Mouse (Mus musculus): Measurements from ENCODE around the gene Zfp804b.

GRCm38 (mm10) chr5:6983993-6984392 lies 360.6 kb downstream of the Zfp804b start:
- TF ChIP-seq USF1 (IDR thresholded peaks at IDR 0.05; ENCODE audit: low read depth) (no peak), CTCF (IDR thresholded peaks at IDR 0.05; ENCODE audit: control insufficient read depth, insufficient read depth, insufficient read length) (no peak), CEBPB (IDR thresholded peaks at IDR 0.05; ENCODE audit: low read depth) (no peak), MYOG (IDR thresholded peaks at IDR 0.05; ENCODE audit: control insufficient read depth, extremely low read depth, insufficient read length) (no peak), MAX (IDR thresholded peaks at IDR 0.05) (no peak), MYOD1 (IDR thresholded peaks at IDR 0.05; ENCODE audit: control insufficient read depth, insufficient read length, low read depth) (no peak), FOSL1 (IDR thresholded peaks at IDR 0.05; ENCODE audit: insufficient read depth, low read length, poor library complexity, severe bottlenecking) (no peak)
